ENCODE assay signal across 7 mouse cellular contexts in genomic region chr2:156774035-156774737, GRCm38 (mm10). TPM values are rescaled to one million over a fixed set of nuclear protein-coding genes. Genes with fewer than 3 reads are reported as not detected.
DNase-seq lines count a peak whose midpoint lies in the region; ATAC-seq and TF ChIP-seq lines count a peak whose summit lies in the region.

No protein-coding gene starts in this region.

- no peak for ATAC-seq in forebrain, embryonic 14.5 days
- ATAC-seq in stomach, embryonic 14.5 days (ENCODE audit: insufficient number of reproducible peaks, insufficient read depth, low FRiP score, low read depth) = no peak

- H3K4me2 ChIP-seq in forebrain, embryonic 14.5 days (ENCODE audit: low read length) = peak overlapping the region; percentile 60
- H3K4me2 ChIP-seq in stomach, embryonic 14.5 days (replicated peaks; ENCODE audit: low read depth, low read length) = peak overlapping the region; percentile 62

- H3K4me1 ChIP-seq in liver, adult 2 months (ENCODE audit: control insufficient read depth, insufficient read depth, low read length) = no peaks in the 10 kb centered on the region
- H3K4me1 ChIP-seq in forebrain, embryonic 14.5 days (ENCODE audit: control insufficient read depth, insufficient read depth, low read length) = peaks cover 13% of the 10 kb centered on the region
- peaks cover 27% of the 10 kb centered on the region for H3K4me1 ChIP-seq in limb, embryonic 10.5 days
- peaks cover 5% of the 10 kb centered on the region; the same call in 1 of the 2 replicates for H3K4me1 ChIP-seq in stomach, embryonic 14.5 days (ENCODE audit: control insufficient read depth, insufficient read depth, low read length)

- no peak overlapping the region for H3K4me3 ChIP-seq in liver, adult 2 months (ENCODE audit: insufficient read depth, low read depth, low read length)
- no peak overlapping the region for H3K4me3 ChIP-seq in forebrain, embryonic 14.5 days (ENCODE audit: low read depth, low read length)
- H3K4me3 ChIP-seq in limb, embryonic 10.5 days = peak overlapping the region; percentile 51
- peak overlapping the region; percentile 38; the same call in 1 of the 2 replicates for H3K4me3 ChIP-seq in stomach, embryonic 14.5 days (ENCODE audit: low read depth, low read length)

- no peaks in the 10 kb centered on the region for H3K9me3 ChIP-seq in forebrain, embryonic 14.5 days (replicated peaks; ENCODE audit: control insufficient read depth, low read length)
- H3K9me3 ChIP-seq in limb, embryonic 10.5 days (replicated peaks) = no peaks in the 10 kb centered on the region
- no peaks in the 10 kb centered on the region for H3K9me3 ChIP-seq in stomach, embryonic 14.5 days (ENCODE audit: control insufficient read depth, low read depth, low read length)

- H3K9ac ChIP-seq in liver, adult 2 months (ENCODE audit: low read depth, low read length) = no peak overlapping the region
- peak overlapping the region; percentile 52; the same call in 1 of the 2 replicates for H3K9ac ChIP-seq in forebrain, embryonic 14.5 days (ENCODE audit: low read length)
- peak overlapping the region; percentile 36; the same call in 1 of the 2 replicates for H3K9ac ChIP-seq in stomach, embryonic 14.5 days (replicated peaks; ENCODE audit: low read depth, low read length)

- no peak for DNase-seq in liver, adult 2 months (ENCODE audit: extremely low read depth, low read depth, low spot score)
- DNase-seq in liver = no peak
- no peak for DNase-seq in forebrain, embryonic 14.5 days (ENCODE audit: low spot score)
- DNase-seq in limb, embryonic 10.5 days (ENCODE audit: low spot score) = no peak
- no peak for DNase-seq in left cerebral cortex, postnatal 10 days (ENCODE audit: extremely low spot score in 1 of 2, low spot score in 2 of 2)
- DNase-seq in spleen, adult 18-20 months = no peak

- 88% methylated on average over 13 of the region's 13 CpGs for WGBS in liver, adult 2 months
- WGBS in forebrain, embryonic 14.5 days = 78% methylated on average over 13 of the region's 13 CpGs
- 72% methylated on average over 13 of the region's 13 CpGs for WGBS in limb, embryonic 10.5 days
- WGBS in stomach, embryonic 14.5 days = 64% methylated on average over 13 of the region's 13 CpGs

- intact Hi-C loops in left cerebral cortex, postnatal 10 days (cut with DNase I) = no loop called here

- 0 out of 2 replicates have a peak overlapping the region, but pooled peaks have one; percentile 32 for H3K27ac ChIP-seq in liver, adult 2 months (replicated peaks; ENCODE audit: insufficient read depth, low read depth, low read length)
- no peak overlapping the region; the same call in 1 of the 2 replicates for H3K27ac ChIP-seq in forebrain, embryonic 14.5 days (ENCODE audit: low read depth, low read length)
- H3K27ac ChIP-seq in limb, embryonic 10.5 days = peak overlapping the region; percentile 87
- H3K27ac ChIP-seq in stomach, embryonic 14.5 days (ENCODE audit: low read length) = peak overlapping the region; percentile 96

- H3K79me2 ChIP-seq in liver, adult 2 months (ENCODE audit: control insufficient read depth, insufficient read depth, low read length) = no peaks in the 10 kb centered on the region

- no peak for TF ChIP-seq POLR2A in liver, adult 2 months (IDR thresholded peaks at IDR 0.05; ENCODE audit: extremely low read depth, insufficient read depth, low read length)

- TF ChIP-seq CTCF in liver, adult 2 months (IDR thresholded peaks at IDR 0.05; ENCODE audit: low read depth, low read length) = no peak

- no peaks in the 10 kb centered on the region for H3K27me3 ChIP-seq in liver, adult 2 months (ENCODE audit: control insufficient read depth, insufficient read depth, low read length)
- no peaks in the 10 kb centered on the region for H3K27me3 ChIP-seq in forebrain, embryonic 14.5 days (replicated peaks; ENCODE audit: control insufficient read depth, insufficient read depth, low read length)
- H3K27me3 ChIP-seq in limb, embryonic 10.5 days (ENCODE audit: low read depth, poor library complexity, severe bottlenecking) = peaks cover 15% of the 10 kb centered on the region
- no peaks in the 10 kb centered on the region for H3K27me3 ChIP-seq in stomach, embryonic 14.5 days (ENCODE audit: control insufficient read depth, insufficient read depth, low read length)

- H3K36me3 ChIP-seq in liver, adult 2 months (ENCODE audit: control insufficient read depth, insufficient read depth, low read length) = no peaks in the 10 kb centered on the region
- no peaks in the 10 kb centered on the region for H3K36me3 ChIP-seq in forebrain, embryonic 14.5 days (ENCODE audit: control insufficient read depth, insufficient read depth, low read length)
- H3K36me3 ChIP-seq in limb, embryonic 10.5 days = no peaks in the 10 kb centered on the region
- H3K36me3 ChIP-seq in stomach, embryonic 14.5 days (ENCODE audit: control insufficient read depth, insufficient read depth, low read length) = no peaks in the 10 kb centered on the region; the same call in 1 of the 2 replicates

RNA-seq across cellular contexts. Expression of gene Myl9, which starts 1.0 kb away (rescaled TPM):
- 5.6 and 6.4 TPM in 2 replicates for total RNA-seq in liver, adult 2 months (2014; rRNA removed)
- polyA plus RNA-seq in liver, adult 2 months (2012; rRNA removed) = 4.6 and 6.1 TPM in 2 replicates
- 40.5 and 44.1 TPM in 2 replicates for polyA plus RNA-seq in forebrain, embryonic 14.5 days (2014; fragmentation: Nextera tagmentation; extraction: Ambion mirVana)
- 30.1 and 62.7 TPM in 2 replicates for polyA plus RNA-seq in limb, embryonic 10.5 days (2016; fragmentation: Nextera tagmentation; extraction: Ambion mirVana)
- polyA plus RNA-seq in stomach, embryonic 14.5 days (2014; fragmentation: Nextera tagmentation; extraction: Ambion mirVana) = 1,732 and 1,736 TPM in 2 replicates
- total RNA-seq in left cerebral cortex, postnatal 10 days (2021) = 10 to 100 TPM; 17.5 to 20.6 TPM

Comparison
In these comparisons a context has a peak if more than half of its experiments do, and no peak if none do; other contexts are left out.
1. H3K4me3 ChIP-seq: peak in limb, embryonic 10.5 days (single experiment) and stomach, embryonic 14.5 days (single experiment); none in liver, adult 2 months (single experiment) and forebrain, embryonic 14.5 days (single experiment).
2. RNA of gene Myl9, which starts 1.0 kb away (polyA plus RNA-seq): 1,732 to 1,736 TPM in stomach, embryonic 14.5 days; 30.1 to 62.7 TPM in limb, embryonic 10.5 days, 40.5 to 44.1 TPM in forebrain, embryonic 14.5 days and 4.6 to 6.1 TPM in liver, adult 2 months; every median in the first group is over 10 times any median in the second.